Mouse (Mus musculus): ENCODE measurements around the gene Casd1.

DNA sequence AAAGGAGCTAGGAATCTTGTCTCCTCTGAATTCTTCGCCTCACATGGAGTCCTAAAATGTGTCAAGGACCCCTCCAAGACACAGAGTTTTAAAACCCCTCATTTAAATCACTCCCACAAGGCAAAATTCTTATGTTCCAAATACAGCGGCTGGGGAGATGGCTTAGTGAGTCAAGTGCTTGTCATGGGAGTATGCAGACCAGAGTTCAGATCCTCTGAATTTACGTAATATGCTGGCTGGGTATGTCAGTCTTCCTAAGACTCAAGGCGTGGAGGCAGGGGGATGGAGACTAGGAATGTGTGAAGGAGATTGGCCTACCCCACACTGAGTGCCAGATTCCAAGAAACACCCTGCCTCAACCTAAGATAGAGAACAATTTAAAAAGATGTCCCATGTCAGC lies 79.9 kb downstream of the Casd1 start:
- TF ChIP-seq CTCF (conservative IDR thresholded peaks at IDR 0.05; ENCODE audit: low read length): no peak
- TF ChIP-seq POU5F1 (IDR thresholded peaks at IDR 0.05; ENCODE audit: borderline replicate concordance, low read length): no peak

All from E14TG2a.4 (cell line).